Mouse (Mus musculus) megakaryocyte, embryonic 14.5 days (primary cell): Measurements from ENCODE around the gene Gm6034.
"Not testable (repeated sequence)": the region's sequence is repeated elsewhere in the genome, so short reads cannot be mapped to it uniquely, and the experiment has no call there.

Experiments
- FLI1 ChIP-seq: IDR thresholded peaks from 2 replicates; pipeline ENCODE4 v1.6.1; 2012; ENCODE audit warnings: low read length, inconsistent platforms, mixed read lengths
- GATA1 ChIP-seq: IDR thresholded peaks from 3 replicates; pipeline ENCODE4 v1.6.1; 2012; ENCODE audit warnings: mixed read lengths, low read length, inconsistent platforms, borderline replicate concordance

DNA sequence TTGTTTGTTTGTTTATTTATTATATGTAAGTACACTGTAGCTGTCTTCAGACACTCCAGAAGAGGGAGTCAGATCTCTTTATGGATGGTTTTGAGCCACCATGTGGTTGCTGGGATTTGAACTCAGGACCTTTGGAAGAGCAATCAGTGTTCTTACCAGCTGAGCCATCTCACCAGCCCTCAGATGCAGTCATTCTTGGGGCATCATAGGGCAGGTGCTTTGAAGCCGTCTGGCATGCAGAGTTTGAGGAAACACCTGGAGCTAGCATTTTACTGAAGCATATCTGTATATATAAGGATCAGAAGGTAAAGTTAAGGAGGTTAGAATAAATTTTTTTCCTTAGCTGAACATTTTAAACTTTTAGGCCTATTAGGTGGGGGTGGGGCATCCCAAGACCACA lies 43.2 kb downstream of the Gm6034 start:
- TF ChIP-seq GATA1, FLI1: not testable (repeated sequence)
